Mouse (Mus musculus) bone marrow macrophage, adult 2 months (primary cell): Measurements from ENCODE around the gene Ttk.

Experiments used
- CTCF ChIP-seq: IDR thresholded peaks from 2 replicates; pipeline ENCODE4 v1.5.1; 2012; ENCODE audit warnings: low read depth, mild to moderate bottlenecking, low read length, moderate library complexity
- POLR2A ChIP-seq: IDR thresholded peaks from 2 replicates; pipeline ENCODE4 v1.6.1; 2012; ENCODE audit warnings: mild to moderate bottlenecking, low read depth, low read length, borderline replicate concordance

DNA sequence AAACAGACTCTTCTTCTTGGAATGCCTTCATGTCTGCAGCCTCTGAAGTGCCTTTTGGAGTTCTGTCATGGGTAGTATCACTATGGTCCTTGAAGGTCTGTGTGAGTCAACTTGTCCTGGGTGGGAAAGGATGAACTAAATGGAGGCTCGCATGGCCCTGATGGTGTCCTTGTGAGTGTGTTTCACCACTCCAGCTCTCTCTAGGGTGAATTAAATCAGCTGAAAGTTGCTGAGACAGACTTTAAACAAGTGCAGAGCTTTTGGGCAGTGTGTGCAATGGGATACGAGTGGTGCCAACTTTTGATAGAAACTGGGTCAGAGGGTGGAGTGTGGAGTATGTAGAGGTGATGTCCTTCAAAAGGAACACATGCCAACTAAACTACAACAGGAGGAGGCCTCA lies 13.5 kb upstream of the Ttk start:
- no peak for TF ChIP-seq CTCF
- TF ChIP-seq POLR2A = no peak
